Mouse (Mus musculus) heart, postnatal 0 days (tissue): ENCODE data around the gene Pcx. TPM values are rescaled to one million over a fixed set of nuclear protein-coding genes. Genes with fewer than 3 reads are reported as not detected.

ENCODE experiments used
- ATAC-seq: fragments of 200-750 bp; cut with Nextera tagmentation; 2 replicates; pipeline ENCODE4 v1.8.0; 2017; ENCODE audit warnings: low read depth, moderate number of reproducible peaks, moderate library complexity; ENCODE audit not compliant: insufficient read depth
- DNase-seq: peaks from one replicate; pipeline ENCODE4 v3.0.0-alpha.2; 2016; ENCODE audit warnings: low spot score
- H3K27ac ChIP-seq: fragments of 300-500 bp; sonication (generic); 2 replicates; pipeline ENCODE4 v1.5.1; 2014; ENCODE audit warnings: low read depth, mild to moderate bottlenecking
- H3K27me3 ChIP-seq: fragments of 300-500 bp; sonication (generic); 2 replicates; pipeline ENCODE4 v1.6.1; 2014; ENCODE audit warnings: low read length, mixed read lengths; ENCODE audit not compliant: control insufficient read depth, insufficient read depth
- H3K36me3 ChIP-seq: fragments of 300-500 bp; sonication (generic); replicated peaks from 2 replicates; pipeline ENCODE4 v1.6.1; 2014; ENCODE audit warnings: low read length, mixed read lengths; ENCODE audit not compliant: control insufficient read depth, insufficient read depth
- H3K4me1 ChIP-seq: fragments of 300-500 bp; sonication (generic); 2 replicates; pipeline ENCODE4 v1.6.1; 2014; ENCODE audit warnings: antibody characterized with exemption; ENCODE audit not compliant: control insufficient read depth, insufficient read depth
- H3K4me2 ChIP-seq: fragments of 300-500 bp; sonication (generic); 2 replicates; pipeline ENCODE4 v1.6.1; 2014; ENCODE audit warnings: low read depth, mild to moderate bottlenecking, low read length, moderate library complexity
- H3K4me3 ChIP-seq: fragments of 300-500 bp; sonication (generic); 2 replicates; pipeline ENCODE4 v1.5.1; 2014; ENCODE audit warnings: low read depth, low read length
- H3K9ac ChIP-seq: fragments of 300-500 bp; sonication (generic); replicated peaks from 2 replicates; pipeline ENCODE4 v1.6.1; 2014; ENCODE audit warnings: low read depth, low read length, mixed read lengths
- H3K9me3 ChIP-seq: fragments of 300-500 bp; sonication (generic); replicated peaks from 2 replicates; pipeline ENCODE4 v1.6.1; 2016; ENCODE audit warnings: low read length; ENCODE audit not compliant: control insufficient read depth
- CTCF ChIP-seq: IDR thresholded peaks from 2 replicates; pipeline ENCODE4 v1.5.1; 2016; ENCODE audit warnings: antibody characterized with exemption, control low read depth, low read depth
- EP300 ChIP-seq: IDR thresholded peaks from 2 replicates; pipeline ENCODE4 v1.6.1; 2016; ENCODE audit warnings: antibody characterized with exemption, low read depth
- WGBS: fragments of 180-500 bp; shearing (Covaris S2); extraction: QIAGEN DNeasy Blood & Tissue Kit; methylation state at CpG from one replicate; pipeline ENCODE4 v1.1.7; 2014; 5-methylcytosine and 5-hydroxymethylcytosine counted together
- polyA plus RNA-seq: library from polyadenylated mRNA; unstranded; fragments of >200 nt; fragmentation: Nextera tagmentation; extraction: Ambion mirVana; gene quantifications from 2 replicates; pipeline ENCODE4 v1.2.1, GENCODE M21; 2015
- total RNA-seq: library from RNA; depleted of rRNA; stranded (reverse); fragments of >200 nt; gene quantifications from 2 replicates; pipeline ENCODE4 v1.2.3, GENCODE M21; 2014; ENCODE audit warnings: low replicate concordance

The Pcx gene
- total and polyA plus RNA-seq, 2 experiments from 2014 or later = 5.2 to 13.8 TPM

GRCm38 (mm10) chr19:4542081-4542480 is 31.8 kb downstream of the Pcx start:
- ATAC-seq (no peak), DNase-seq (no peak)
- no peak for TF ChIP-seq EP300
- no peak for TF ChIP-seq CTCF

GRCm38 (mm10) chr19:4545091-4545490 is 34.8 kb downstream of the Pcx start:
- no peaks in the 10 kb centered on the region for H3K27me3 ChIP-seq
- 75% methylated on average over 4 of the region's 4 CpGs for WGBS
- no peaks in the 10 kb centered on the region for H3K36me3 ChIP-seq
- no peak overlapping the region for H3K9ac ChIP-seq
- TF ChIP-seq EP300 (no peak), CTCF (no peak)
- H3K4me1 ChIP-seq = no peaks in the 10 kb centered on the region; the same call in 1 of the 2 replicates
- no peak overlapping the region for H3K27ac ChIP-seq
- DNase-seq (no peak), ATAC-seq (no peak)
- H3K4me2 ChIP-seq = no peak overlapping the region
- H3K4me3 ChIP-seq = no peak overlapping the region
- no peaks in the 10 kb centered on the region for H3K9me3 ChIP-seq

More at GRCm38 (mm10) chr19:4542081-4542480, 31.8 kb downstream of the Pcx start:
- H3K36me3 ChIP-seq = no peaks in the 10 kb centered on the region
- no peak overlapping the region for H3K4me2 ChIP-seq
- no peak overlapping the region for H3K4me3 ChIP-seq
- H3K9me3 ChIP-seq = no peaks in the 10 kb centered on the region
- H3K27me3 ChIP-seq = no peaks in the 10 kb centered on the region
- no peaks in the 10 kb centered on the region for H3K4me1 ChIP-seq
- no peak overlapping the region for H3K9ac ChIP-seq
- no peak overlapping the region for H3K27ac ChIP-seq

GRCm38 (mm10) chr19:4545841-4546240 is 35.6 kb downstream of the Pcx start:
- Histone ChIP-seq H3K27ac (no peak overlapping the region), H3K36me3 (no peaks in the 10 kb centered on the region), H3K9me3 (no peaks in the 10 kb centered on the region), H3K4me3 (no peak overlapping the region), H3K4me2 (no peak overlapping the region), H3K4me1 (no peaks in the 10 kb centered on the region; the same call in 1 of the 2 replicates), H3K9ac (no peak overlapping the region), H3K27me3 (no peaks in the 10 kb centered on the region)
- no peak for ATAC-seq
- WGBS = 89% methylated on average over 6 of the region's 6 CpGs
- TF ChIP-seq EP300 (no peak), CTCF (no peak)
- DNase-seq = no peak

- H3K27ac ChIP-seq = no peak overlapping the region
- no peaks in the 10 kb centered on the region; the same call in 1 of the 2 replicates for H3K4me1 ChIP-seq
- TF ChIP-seq CTCF = no peak
- no peak for TF ChIP-seq EP300
- H3K36me3 ChIP-seq = no peaks in the 10 kb centered on the region
- WGBS = 71% methylated on average over 6 of the region's 6 CpGs
- H3K27me3 ChIP-seq = no peaks in the 10 kb centered on the region
- no peak overlapping the region for H3K9ac ChIP-seq
- ATAC-seq (no peak), DNase-seq (no peak)
- no peak overlapping the region for H3K4me2 ChIP-seq
- no peak overlapping the region for H3K4me3 ChIP-seq
- H3K9me3 ChIP-seq = no peaks in the 10 kb centered on the region
Measured at GRCm38 (mm10) chr19:4547801-4548200, 37.5 kb downstream of the Pcx start.

GRCm38 (mm10) chr19:4548305-4548883 is 38.1 kb downstream of the Pcx start:
- Histone ChIP-seq H3K4me3 (no peak overlapping the region), H3K27me3 (no peaks in the 10 kb centered on the region), H3K4me1 (no peaks in the 10 kb centered on the region; the same call in 1 of the 2 replicates), H3K36me3 (no peaks in the 10 kb centered on the region), H3K9ac (no peak overlapping the region), H3K4me2 (no peak overlapping the region), H3K27ac (no peak overlapping the region), H3K9me3 (no peaks in the 10 kb centered on the region)
- 34% methylated on average over 3 of the region's 3 CpGs for WGBS
- TF ChIP-seq CTCF = no peak
- no peak for TF ChIP-seq EP300
- DNase-seq (no peak), ATAC-seq (no peak)

GRCm38 (mm10) chr19:4554248-4554647 is 44.0 kb downstream of the Pcx start:
- TF ChIP-seq CTCF (no peak), EP300 (no peak)
- H3K9ac ChIP-seq = no peak overlapping the region
- ATAC-seq = no peak

More at GRCm38 (mm10) chr19:4554248-4554647, 44.0 kb downstream of the Pcx start:
- no peaks in the 10 kb centered on the region for H3K27me3 ChIP-seq
- no peaks in the 10 kb centered on the region for H3K36me3 ChIP-seq
- H3K4me2 ChIP-seq = no peak overlapping the region
- DNase-seq = no peak
- H3K9me3 ChIP-seq = no peaks in the 10 kb centered on the region
- H3K4me1 ChIP-seq = peaks cover 14% of the 10 kb centered on the region
- H3K27ac ChIP-seq = no peak overlapping the region
- no peak overlapping the region for H3K4me3 ChIP-seq
